Mouse (Mus musculus) fibroblast of lung, adult 2 months (primary cell): ENCODE measurements at regions not wholly inside any gene's neighbourhood (a gene's known extent, or its start where the extent isn't known, plus 50 kb on each side); places are given as distances from the start of the nearest gene placed in this dataset.
A peak's percentile ranks its signal among the peaks of the same experiment; 100 is the strongest.

Experiments
- DNase-seq: peaks from one replicate; pipeline ENCODE4 v3.0.0-alpha.2; 2011; ENCODE audit warnings: low read depth

- no peak for DNase-seq
Measured at GRCm38 (mm10) chr3:25240196-25240595, 96.1 kb upstream of the Naaladl2 start.

- DNase-seq, result peak; percentile 34
Measured at GRCm38 (mm10) chr3:25220601-25221000, 76.5 kb upstream of the Naaladl2 start.

- no peak for DNase-seq
Measured at GRCm38 (mm10) chr3:25208041-25208685, 64.1 kb upstream of the Naaladl2 start.
